Mouse (Mus musculus): Measurements from ENCODE around the gene Rnase10. TPM values are rescaled to one million over a fixed set of nuclear protein-coding genes. Genes with fewer than 3 reads are reported as not detected.

Rnase10 gene
- polyA plus RNA-seq, 1 experiment from 2014 or later, result 0.10 TPM

DNA sequence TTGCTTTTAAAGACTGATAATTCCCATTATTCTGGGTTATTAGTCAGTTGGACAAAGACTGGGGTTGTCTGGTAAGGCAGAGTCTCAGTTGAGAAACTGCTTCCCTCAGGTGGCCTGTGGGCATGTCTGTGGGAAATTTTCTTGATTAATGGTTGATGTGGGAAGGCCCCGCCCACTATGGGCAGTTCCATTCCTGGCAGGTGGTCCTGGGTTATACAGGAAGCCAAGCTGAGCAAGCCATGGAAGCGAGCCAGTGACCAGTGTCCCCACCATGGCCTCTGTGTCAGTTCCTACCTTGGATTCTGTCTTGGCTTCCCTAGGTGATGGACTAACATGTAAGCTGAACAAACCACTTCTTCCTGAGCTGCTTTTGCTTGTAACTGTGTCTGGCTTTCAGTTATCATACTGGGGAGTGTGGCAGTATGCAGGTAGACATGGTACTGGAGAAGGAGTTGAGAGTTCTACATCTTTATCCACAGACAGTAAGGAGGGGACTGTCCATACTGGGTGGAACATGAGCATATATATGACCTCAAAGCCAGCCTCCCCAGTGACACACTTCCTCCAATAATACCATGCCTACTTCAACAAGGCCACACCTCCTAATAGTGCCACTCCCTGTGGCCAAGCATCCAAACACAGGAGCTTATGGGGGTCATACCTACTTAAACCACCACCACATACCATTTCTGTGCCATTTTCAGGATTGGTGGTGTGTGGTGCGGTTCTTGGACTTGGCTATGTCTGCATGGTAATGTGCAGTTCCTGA, 20.0 kb downstream of the Rnase10 start:
- Histone ChIP-seq H3K27ac (ENCODE audit: low read depth, low read length) (no peak overlapping the region), H3K36me3 (ENCODE audit: control insufficient read depth, insufficient read depth, low read length) (no peaks in the 10 kb centered on the region), H3K9me3 (ENCODE audit: control insufficient read depth, low read length) (no peaks in the 10 kb centered on the region), H3K27me3 (replicated peaks; ENCODE audit: control insufficient read depth, insufficient read depth, low read length) (no peaks in the 10 kb centered on the region), H3K4me2 (ENCODE audit: low read length) (no peak overlapping the region), H3K9ac (ENCODE audit: low read depth, low read length) (no peak overlapping the region), H3K4me3 (ENCODE audit: low read length) (no peak overlapping the region), H3K4me1 (ENCODE audit: control insufficient read depth, insufficient read depth, low read depth, low read length) (no peaks in the 10 kb centered on the region)
- WGBS, result 70% methylated on average over 3 of the region's 3 CpGs
- no peak for ATAC-seq

DNA sequence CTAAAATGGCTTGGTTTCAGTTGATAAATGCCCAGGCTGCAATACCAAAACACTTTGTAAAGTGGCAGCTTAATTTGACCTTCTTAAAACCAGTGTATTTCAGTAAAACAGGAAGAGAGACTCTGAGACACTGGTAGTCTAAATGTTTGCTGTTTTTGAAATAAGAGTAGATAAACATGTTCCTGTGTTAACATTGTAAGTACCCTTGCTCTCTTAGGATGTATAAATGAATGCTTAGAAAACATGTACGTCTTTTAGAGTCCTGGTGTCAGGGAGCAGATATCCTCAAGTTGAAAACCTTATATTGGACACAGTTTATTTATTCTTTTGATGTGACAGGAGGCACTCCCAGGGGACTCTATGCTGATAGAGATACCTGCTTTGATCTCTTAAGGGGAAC, 27.7 kb downstream of the Rnase10 start:
- Histone ChIP-seq H3K4me2 (ENCODE audit: low read length) (no peak overlapping the region), H3K4me3 (ENCODE audit: low read length) (no peak overlapping the region), H3K27ac (ENCODE audit: low read depth, low read length) (no peak overlapping the region), H3K36me3 (ENCODE audit: control insufficient read depth, insufficient read depth, low read length) (no peaks in the 10 kb centered on the region), H3K9me3 (ENCODE audit: control insufficient read depth, low read length) (no peaks in the 10 kb centered on the region), H3K4me1 (ENCODE audit: control insufficient read depth, insufficient read depth, low read depth, low read length) (no peaks in the 10 kb centered on the region), H3K9ac (ENCODE audit: low read depth, low read length) (no peak overlapping the region), H3K27me3 (replicated peaks; ENCODE audit: control insufficient read depth, insufficient read depth, low read length) (no peaks in the 10 kb centered on the region)
- no peak for ATAC-seq
- WGBS, result 67% methylated on average over 1 of the region's 1 CpGs

DNA sequence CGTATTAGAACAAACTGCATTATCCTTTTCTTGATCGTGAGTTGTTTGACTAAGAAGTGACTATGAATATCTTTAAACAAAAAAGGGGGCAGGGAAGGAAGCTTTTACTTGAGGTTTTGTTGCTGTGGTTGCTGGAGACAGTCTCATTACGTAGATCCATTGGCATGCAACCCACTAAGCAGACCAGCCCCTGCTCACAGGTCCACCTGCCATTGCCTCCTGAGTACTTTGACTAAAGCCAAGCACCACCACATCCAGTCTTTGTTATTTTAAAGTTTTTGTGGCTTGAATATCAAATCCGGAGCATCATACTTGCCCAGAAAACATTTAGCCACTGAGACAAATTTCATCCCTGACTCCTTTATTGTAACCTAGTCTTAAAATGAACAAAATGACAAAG, 28.7 kb downstream of the Rnase10 start:
- H3K27ac ChIP-seq (ENCODE audit: low read depth, low read length), result no peak overlapping the region
- WGBS, result 89% methylated on average over 4 of the region's 4 CpGs
- H3K27me3 ChIP-seq (replicated peaks; ENCODE audit: control insufficient read depth, insufficient read depth, low read length), result no peaks in the 10 kb centered on the region
- H3K9ac ChIP-seq (ENCODE audit: low read depth, low read length), result no peak overlapping the region
- H3K9me3 ChIP-seq (ENCODE audit: control insufficient read depth, low read length), result no peaks in the 10 kb centered on the region
- H3K4me3 ChIP-seq (ENCODE audit: low read length), result no peak overlapping the region
- H3K36me3 ChIP-seq (ENCODE audit: control insufficient read depth, insufficient read depth, low read length), result no peaks in the 10 kb centered on the region
- no peak for ATAC-seq
- no peak overlapping the region for H3K4me2 ChIP-seq (ENCODE audit: low read length)
- no peaks in the 10 kb centered on the region for H3K4me1 ChIP-seq (ENCODE audit: control insufficient read depth, insufficient read depth, low read depth, low read length)

DNA sequence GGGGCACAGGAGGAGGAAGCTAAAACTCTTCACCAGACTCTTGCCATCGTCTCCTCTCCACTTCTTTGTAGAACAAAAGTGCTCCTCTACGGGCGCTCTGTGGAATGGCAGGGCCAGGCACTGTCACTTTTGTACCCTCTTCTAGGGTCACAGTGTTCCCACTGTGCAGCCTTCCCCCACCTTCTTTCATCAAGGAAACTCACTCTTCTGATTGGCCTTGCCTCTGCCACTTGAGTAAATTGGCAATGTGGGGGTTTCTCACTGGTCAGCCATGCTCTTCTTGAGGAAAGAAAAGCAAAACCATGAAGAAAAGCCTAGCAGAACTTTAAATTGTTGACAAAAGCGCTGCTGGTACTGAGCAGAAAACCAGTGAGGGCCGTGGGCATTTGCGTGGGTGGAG, 34.2 kb downstream of the Rnase10 start, which contains the start of gene Rnase9:
TSS of gene Rnase9 (minus strand) at position 101 of the 400 bp plus-strand sequence.
- Histone ChIP-seq H3K4me2 (ENCODE audit: low read length) (no peak within 1 kb of the TSS), H3K4me3 (ENCODE audit: low read length) (no peak within 1 kb of the TSS), H3K4me1 (ENCODE audit: control insufficient read depth, insufficient read depth, low read depth, low read length) (no peaks in the 10 kb centered on the region), H3K9me3 (ENCODE audit: control insufficient read depth, low read length) (no peaks in the 10 kb centered on the region), H3K9ac (ENCODE audit: low read depth, low read length) (no peak within 1 kb of the TSS), H3K36me3 (ENCODE audit: control insufficient read depth, insufficient read depth, low read length) (no peaks in the 10 kb centered on the region), H3K27me3 (replicated peaks; ENCODE audit: control insufficient read depth, insufficient read depth, low read length) (no peaks in the 10 kb centered on the region), H3K27ac (ENCODE audit: low read depth, low read length) (no peak within 1 kb of the TSS)
- ATAC-seq, result no peak
- 60% methylated on average over 6 of the region's 6 CpGs for WGBS

DNA sequence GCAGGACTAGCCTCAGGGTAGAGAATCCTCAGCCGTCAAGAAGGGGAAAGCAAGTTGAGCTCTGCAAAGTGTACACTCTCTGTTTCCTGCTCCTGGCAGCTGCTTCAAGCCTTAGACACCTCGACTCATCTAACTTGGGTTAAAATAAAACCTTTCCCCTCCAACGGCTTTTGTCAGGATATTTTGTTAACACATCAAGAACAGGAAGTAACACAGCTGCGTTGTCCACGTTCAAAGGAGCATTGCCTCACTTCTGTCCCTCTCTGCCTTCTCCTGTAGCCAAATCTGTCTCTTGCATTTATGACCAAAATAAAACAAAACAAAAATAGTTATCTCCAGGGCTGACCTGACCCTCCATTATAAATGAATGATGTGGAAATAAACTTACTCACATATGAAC, 40.3 kb downstream of the Rnase10 start:
- Histone ChIP-seq H3K9ac (ENCODE audit: low read depth, low read length) (no peak overlapping the region), H3K27ac (ENCODE audit: low read depth, low read length) (no peak overlapping the region), H3K4me1 (ENCODE audit: control insufficient read depth, insufficient read depth, low read depth, low read length) (no peaks in the 10 kb centered on the region), H3K36me3 (ENCODE audit: control insufficient read depth, insufficient read depth, low read length) (no peaks in the 10 kb centered on the region), H3K4me2 (ENCODE audit: low read length) (no peak overlapping the region), H3K9me3 (ENCODE audit: control insufficient read depth, low read length) (no peaks in the 10 kb centered on the region), H3K27me3 (replicated peaks; ENCODE audit: control insufficient read depth, insufficient read depth, low read length) (no peaks in the 10 kb centered on the region), H3K4me3 (ENCODE audit: low read length) (no peak overlapping the region)
- WGBS, result 76% methylated on average over 5 of the region's 5 CpGs
- ATAC-seq, result no peak

DNA sequence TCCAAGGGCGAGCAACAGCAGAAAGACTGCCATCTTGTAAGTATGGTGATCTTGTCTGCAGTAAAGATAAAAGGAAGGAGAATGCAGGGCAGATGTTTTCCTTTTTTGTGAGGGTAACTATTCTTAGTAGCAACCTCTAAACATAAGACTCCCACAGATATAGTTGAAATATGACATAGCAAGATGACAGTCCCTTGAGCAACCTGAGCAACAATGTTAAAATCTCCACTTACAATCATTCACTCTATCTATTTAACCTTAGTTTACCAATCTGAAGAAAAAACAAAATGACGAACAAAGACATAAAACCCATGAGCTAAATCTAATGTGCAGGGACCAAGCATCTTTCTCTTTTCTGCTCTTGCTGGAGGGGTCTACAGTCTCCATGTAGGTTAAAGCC, 42.5 kb downstream of the Rnase10 start, which contains the start of gene Rnase11:
TSS of gene Rnase11 (minus strand) at position 101 of the 400 bp plus-strand sequence.
- Histone ChIP-seq H3K36me3 (ENCODE audit: control insufficient read depth, insufficient read depth, low read length) (no peaks in the 10 kb centered on the region), H3K9me3 (ENCODE audit: control insufficient read depth, low read length) (no peaks in the 10 kb centered on the region), H3K4me2 (ENCODE audit: low read length) (no peak within 1 kb of the TSS), H3K27me3 (replicated peaks; ENCODE audit: control insufficient read depth, insufficient read depth, low read length) (no peaks in the 10 kb centered on the region), H3K4me3 (ENCODE audit: low read length) (no peak within 1 kb of the TSS), H3K4me1 (ENCODE audit: control insufficient read depth, insufficient read depth, low read depth, low read length) (no peaks in the 10 kb centered on the region), H3K9ac (ENCODE audit: low read depth, low read length) (no peak within 1 kb of the TSS), H3K27ac (ENCODE audit: low read depth, low read length) (no peak within 1 kb of the TSS)
- ATAC-seq, result no peak
- WGBS, result 93% methylated on average over 2 of the region's 2 CpGs

DNA sequence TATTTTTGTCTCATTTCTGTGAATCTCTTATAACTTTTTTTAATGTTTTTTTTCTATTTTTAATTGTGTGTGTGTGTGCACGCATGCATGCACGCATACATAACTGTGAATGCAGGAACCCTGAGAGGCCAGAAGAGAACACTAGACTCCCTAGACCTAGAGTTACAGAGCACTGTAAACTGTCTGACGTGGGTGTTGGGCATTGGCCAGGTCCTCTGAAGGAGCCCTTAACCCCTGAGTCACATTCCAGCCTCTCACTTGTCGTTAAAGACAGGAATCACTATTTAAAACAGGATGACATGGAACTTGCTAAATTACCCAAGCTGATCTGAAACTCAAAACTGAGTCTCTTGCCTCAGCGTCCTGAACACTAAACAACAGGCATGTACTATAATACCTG, 44.4 kb downstream of the Rnase10 start:
- Histone ChIP-seq H3K36me3 (ENCODE audit: control insufficient read depth, insufficient read depth, low read length) (no peaks in the 10 kb centered on the region), H3K4me1 (ENCODE audit: control insufficient read depth, insufficient read depth, low read depth, low read length) (no peaks in the 10 kb centered on the region), H3K27me3 (replicated peaks; ENCODE audit: control insufficient read depth, insufficient read depth, low read length) (no peaks in the 10 kb centered on the region), H3K9me3 (ENCODE audit: control insufficient read depth, low read length) (no peaks in the 10 kb centered on the region), H3K27ac (ENCODE audit: low read depth, low read length) (no peak overlapping the region), H3K4me2 (ENCODE audit: low read length) (no peak overlapping the region), H3K4me3 (ENCODE audit: low read length) (no peak overlapping the region), H3K9ac (ENCODE audit: low read depth, low read length) (no peak overlapping the region)
- no peak for ATAC-seq
- WGBS, result 67% methylated on average over 5 of the region's 5 CpGs

DNA sequence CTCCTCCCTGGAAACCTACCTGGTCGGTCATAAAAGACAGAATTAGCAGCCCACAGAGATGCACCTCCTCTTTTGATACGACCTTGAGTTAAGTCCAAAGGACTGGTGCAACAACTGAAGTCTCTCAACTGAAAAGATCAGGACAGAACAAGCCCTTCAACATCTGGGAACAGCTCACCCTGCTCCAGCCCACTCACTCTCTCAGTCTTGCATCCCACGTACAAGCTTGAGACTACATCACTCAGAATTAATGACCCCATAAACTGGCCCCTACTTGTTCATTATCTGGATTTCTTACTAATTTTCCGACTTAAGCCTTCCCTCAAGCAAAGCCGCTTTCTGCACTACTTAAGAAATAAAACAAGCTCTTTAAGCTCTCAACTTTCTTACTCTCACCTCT, 45.6 kb downstream of the Rnase10 start:
- Histone ChIP-seq H3K27me3 (replicated peaks; ENCODE audit: control insufficient read depth, insufficient read depth, low read length) (no peaks in the 10 kb centered on the region), H3K27ac (ENCODE audit: low read depth, low read length) (no peak overlapping the region), H3K9me3 (ENCODE audit: control insufficient read depth, low read length) (no peaks in the 10 kb centered on the region), H3K4me3 (ENCODE audit: low read length) (no peak overlapping the region), H3K4me2 (ENCODE audit: low read length) (no peak overlapping the region), H3K36me3 (ENCODE audit: control insufficient read depth, insufficient read depth, low read length) (no peaks in the 10 kb centered on the region), H3K9ac (ENCODE audit: low read depth, low read length) (no peak overlapping the region), H3K4me1 (ENCODE audit: control insufficient read depth, insufficient read depth, low read depth, low read length) (no peaks in the 10 kb centered on the region)
- no peak for ATAC-seq
- 70% methylated on average over 5 of the region's 5 CpGs for WGBS

DNA sequence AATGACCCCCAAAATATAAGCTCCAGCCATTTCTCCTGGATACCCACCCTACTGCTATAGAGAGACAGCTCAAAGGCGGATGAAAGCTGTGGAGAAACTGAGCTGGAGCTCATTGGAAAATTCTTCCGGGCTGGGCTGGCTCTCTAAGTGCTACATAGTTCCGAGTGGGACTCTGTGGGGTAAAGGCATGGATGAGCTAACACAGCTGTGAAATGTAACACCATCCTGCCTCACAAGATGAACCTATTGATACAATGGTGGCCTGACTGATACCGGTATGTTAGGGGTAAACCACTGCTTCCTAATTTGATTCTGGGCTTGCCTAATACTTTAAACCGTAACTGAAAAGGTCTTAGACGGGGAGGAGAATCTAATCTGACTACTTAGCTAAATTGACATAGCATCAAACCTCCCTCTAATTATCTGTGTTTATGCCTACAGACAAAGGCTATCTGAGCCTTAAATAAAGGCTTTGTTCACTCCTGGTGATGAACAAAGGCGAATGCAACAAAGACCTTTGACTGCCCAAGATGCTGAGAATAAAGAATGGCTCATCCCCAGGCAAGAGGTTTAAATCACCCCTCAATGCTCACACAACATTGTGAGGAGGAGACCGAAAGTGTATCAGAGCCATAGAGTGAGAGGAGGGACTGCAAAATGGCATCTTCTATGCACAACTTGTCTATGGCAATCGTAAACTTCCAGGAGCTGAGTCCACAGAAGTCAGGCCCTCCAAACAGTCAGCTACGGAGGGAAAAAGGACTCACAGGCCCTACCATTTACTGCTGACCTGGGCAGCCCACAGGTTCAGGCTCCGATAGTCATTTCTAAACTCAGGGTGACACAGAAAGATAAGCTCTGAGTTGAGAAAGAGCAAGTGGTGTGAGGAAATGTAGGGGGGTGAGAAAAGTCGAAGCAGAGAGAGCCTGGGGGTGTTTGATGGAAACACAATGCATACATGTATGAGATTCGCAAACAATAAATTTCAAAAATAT, 47.0 kb downstream of the Rnase10 start:
- no peak for ATAC-seq
- H3K4me3 ChIP-seq (ENCODE audit: low read length), result no peak overlapping the region

More for the DNA sequence above, 47.0 kb downstream of the Rnase10 start:
- Histone ChIP-seq H3K9me3 (ENCODE audit: control insufficient read depth, low read length) (no peaks in the 10 kb centered on the region), H3K27ac (ENCODE audit: low read depth, low read length) (no peak overlapping the region), H3K4me2 (ENCODE audit: low read length) (no peak overlapping the region), H3K27me3 (replicated peaks; ENCODE audit: control insufficient read depth, insufficient read depth, low read length) (no peaks in the 10 kb centered on the region), H3K9ac (ENCODE audit: low read depth, low read length) (no peak overlapping the region), H3K4me1 (ENCODE audit: control insufficient read depth, insufficient read depth, low read depth, low read length) (no peaks in the 10 kb centered on the region), H3K36me3 (ENCODE audit: control insufficient read depth, insufficient read depth, low read length) (no peaks in the 10 kb centered on the region)
- WGBS, result 36% methylated on average over 13 of the region's 13 CpGs
